Mouse (Mus musculus): Measurements from ENCODE around the gene Mx1.

Mx1 gene

GRCm38 (mm10) chr16:97443670-97444263 is 18.9 kb downstream of the Mx1 start:
- DNase-seq, result peak; percentile 57

GRCm38 (mm10) chr16:97441967-97442366 is 20.7 kb downstream of the Mx1 start:
- DNase-seq, result no peak

GRCm38 (mm10) chr16:97438191-97438590 is 24.5 kb downstream of the Mx1 start:
- DNase-seq, result no peak

- no peak for DNase-seq
Measured at GRCm38 (mm10) chr16:97437448-97438056, 25.2 kb downstream of the Mx1 start.

GRCm38 (mm10) chr16:97434206-97434605 is 28.5 kb downstream of the Mx1 start:
- DNase-seq, result no peak

- peak; percentile 41 for DNase-seq
Measured at GRCm38 (mm10) chr16:97431328-97431727, 31.4 kb downstream of the Mx1 start.

GRCm38 (mm10) chr16:97430091-97430490 is 32.6 kb downstream of the Mx1 start:
- no peak for DNase-seq

- DNase-seq, result no peak
Measured at GRCm38 (mm10) chr16:97428026-97428425, 34.7 kb downstream of the Mx1 start.

- no peak for DNase-seq
Measured at GRCm38 (mm10) chr16:97423627-97424026, 39.1 kb downstream of the Mx1 start.

GRCm38 (mm10) chr16:97421671-97422070 is 41.0 kb downstream of the Mx1 start:
- no peak for DNase-seq

GRCm38 (mm10) chr16:97418749-97419453 is 43.8 kb downstream of the Mx1 start:
- DNase-seq, result no peak

GRCm38 (mm10) chr16:97417896-97418542 is 44.7 kb downstream of the Mx1 start:
- DNase-seq, result peak; percentile 73

- no peak for DNase-seq
Measured at GRCm38 (mm10) chr16:97405476-97406012, 57.2 kb downstream of the Mx1 start.

GRCm38 (mm10) chr16:97402213-97402785 is 60.4 kb downstream of the Mx1 start:
- no peak for DNase-seq

GRCm38 (mm10) chr16:97401741-97402140 is 61.0 kb downstream of the Mx1 start:
- DNase-seq, result no peak

- no peak for DNase-seq
Measured at GRCm38 (mm10) chr16:97399991-97400390, 62.7 kb downstream of the Mx1 start.

GRCm38 (mm10) chr16:97397945-97398531 is 64.7 kb downstream of the Mx1 start:
- peak; percentile 15 for DNase-seq

All from kidney, postnatal 14 days (tissue).